Mouse (Mus musculus) thymus, adult 2 months (tissue): ENCODE measurements at regions not wholly inside any gene's neighbourhood (a gene's known extent, or its start where the extent isn't known, plus 50 kb on each side); places are given as distances from the start of the nearest gene placed in this dataset.
A peak's percentile ranks its signal among the peaks of the same experiment; 100 is the strongest.

ENCODE experiments used
- DNase-seq: peaks from one replicate; pipeline ENCODE4 v3.0.0; 2021
- H3K27ac ChIP-seq: fragments of 200-500 bp; 2 replicates; pipeline ENCODE4 v1.5.1; 2012; ENCODE audit warnings: low read length, control low read depth; ENCODE audit not compliant: control insufficient read depth, insufficient read depth
- H3K27me3 ChIP-seq: fragments of 200-500 bp; 2 replicates; pipeline ENCODE4 v1.6.1; 2012; ENCODE audit warnings: mild to moderate bottlenecking, low read length, moderate library complexity, mixed read lengths; ENCODE audit not compliant: control insufficient read depth, insufficient read depth
- H3K36me3 ChIP-seq: fragments of 200-500 bp; 2 replicates; pipeline ENCODE4 v1.6.1; 2012; ENCODE audit warnings: mild to moderate bottlenecking, low read length, moderate library complexity; ENCODE audit not compliant: control insufficient read depth, insufficient read depth
- H3K4me1 ChIP-seq: fragments of 200-500 bp; replicated peaks from 2 replicates; pipeline ENCODE4 v1.6.1; 2012; ENCODE audit warnings: low read length; ENCODE audit not compliant: control insufficient read depth, insufficient read depth
- H3K4me3 ChIP-seq: fragments of 200-500 bp; 2 replicates; pipeline ENCODE4 v1.5.1; 2012; ENCODE audit warnings: mild to moderate bottlenecking, low read length, control low read depth, moderate library complexity; ENCODE audit not compliant: control insufficient read depth, insufficient read depth
- CTCF ChIP-seq: fragments of 200-500 bp; IDR thresholded peaks from 2 replicates; pipeline ENCODE4 v1.5.1; 2012; ENCODE audit warnings: mild to moderate bottlenecking, control low read depth, low read length, moderate library complexity, borderline replicate concordance; ENCODE audit not compliant: control insufficient read depth, poor library complexity, insufficient read depth; ENCODE audit errors: extremely low read depth
- POLR2A ChIP-seq: fragments of 200-500 bp; IDR thresholded peaks from 2 replicates; pipeline ENCODE4 v1.6.1; 2012; ENCODE audit warnings: mild to moderate bottlenecking, low read length, control low read depth, moderate library complexity; ENCODE audit not compliant: control insufficient read depth, poor library complexity, insufficient read depth; ENCODE audit errors: extremely low read depth
- WGBS: fragments of 180-500 bp; shearing (Covaris S2); methylation state at CpG from one replicate; pipeline ENCODE4 v1.1.7; 2018; 5-methylcytosine and 5-hydroxymethylcytosine counted together

DNA sequence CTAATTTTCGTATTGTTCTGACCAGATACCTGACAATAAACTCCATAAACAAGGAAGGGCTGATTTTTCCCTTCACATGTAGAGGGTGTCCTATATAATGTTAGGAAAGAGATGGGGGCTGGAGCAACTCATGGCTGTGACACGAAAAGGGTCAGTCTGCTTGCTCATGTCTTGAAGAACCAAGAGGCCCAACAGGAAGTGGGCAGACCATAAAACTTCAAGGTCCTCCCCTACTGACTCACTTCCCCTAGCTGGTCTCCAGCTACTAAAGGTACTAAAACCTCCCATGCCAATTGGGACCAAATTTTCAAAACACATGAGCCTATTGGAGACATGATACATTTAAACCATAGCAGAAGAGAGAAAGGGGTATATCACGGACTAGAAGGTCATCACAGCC lies 302.1 kb upstream of the Tgfbr2 start:
- WGBS: 52% methylated on average over 3 of the region's 3 CpGs
- Histone ChIP-seq H3K36me3 (no peaks in the 10 kb centered on the region), H3K4me3 (no peak overlapping the region), H3K27ac (no peak overlapping the region), H3K27me3 (no peaks in the 10 kb centered on the region), H3K4me1 (no peaks in the 10 kb centered on the region)
- no peak for DNase-seq
- TF ChIP-seq CTCF: no peak
- TF ChIP-seq POLR2A: no peak

DNA sequence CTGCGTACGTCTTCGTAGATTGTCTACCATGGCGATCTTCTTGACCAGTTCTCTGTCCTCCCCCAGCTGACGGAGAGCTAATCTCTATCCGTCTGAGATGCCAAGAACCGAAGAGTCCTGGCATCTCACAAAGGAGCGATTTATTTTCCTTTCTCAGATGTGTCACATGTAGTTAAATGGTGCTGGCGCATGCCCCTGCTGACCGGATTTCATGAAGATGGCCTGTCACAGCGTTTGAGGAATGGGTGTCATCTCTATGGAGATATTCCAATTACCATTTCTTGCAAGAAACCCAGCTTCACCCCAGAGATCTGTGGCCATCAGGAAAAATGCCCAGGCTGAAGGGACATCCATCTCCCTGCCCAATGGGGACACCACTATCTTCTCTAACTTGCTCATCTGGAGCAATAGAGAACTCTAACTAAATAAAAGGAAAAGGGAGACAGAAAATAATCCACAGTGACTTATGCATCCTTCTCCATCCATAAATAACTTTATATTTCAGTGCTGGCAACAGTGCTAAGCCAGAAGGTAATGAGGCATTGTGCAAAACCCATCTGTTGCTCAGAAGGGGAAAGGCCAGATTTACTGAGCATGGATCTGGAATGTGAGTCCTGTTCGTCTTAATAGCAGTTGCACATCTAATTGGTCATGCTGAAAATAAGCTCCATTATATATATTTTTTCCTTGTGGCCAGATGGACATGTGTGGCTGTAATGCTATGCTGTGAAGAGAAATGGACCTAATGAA lies 300.2 kb upstream of the Tgfbr2 start:
- H3K36me3 ChIP-seq: no peaks in the 10 kb centered on the region
- WGBS: 89% methylated on average over 12 of the region's 12 CpGs
- no peak overlapping the region for H3K27ac ChIP-seq
- no peaks in the 10 kb centered on the region for H3K4me1 ChIP-seq
- DNase-seq: no peak
- no peak overlapping the region for H3K4me3 ChIP-seq
- no peak for TF ChIP-seq POLR2A
- TF ChIP-seq CTCF: no peak
- H3K27me3 ChIP-seq: no peaks in the 10 kb centered on the region

DNA sequence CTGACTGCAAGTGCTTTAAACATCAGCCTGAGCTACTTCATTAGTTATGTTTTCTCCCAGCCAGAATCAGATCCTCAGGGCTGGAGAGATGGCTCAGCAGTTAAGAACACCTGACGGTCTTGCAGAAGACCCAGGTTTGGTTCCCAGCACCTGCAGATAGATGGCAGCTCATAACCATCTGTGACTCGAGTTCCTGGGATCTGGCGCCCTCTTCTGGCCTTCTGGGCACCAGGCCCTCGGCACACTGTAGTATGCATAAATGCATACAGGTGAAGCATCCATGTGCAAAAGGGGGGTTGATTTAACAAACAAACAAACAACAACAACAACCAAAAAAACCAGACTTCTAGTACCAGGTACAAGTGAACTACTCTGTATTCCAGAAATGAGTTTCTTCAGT lies 297.7 kb upstream of the Tgfbr2 start:
- WGBS: 92% methylated on average over 4 of the region's 4 CpGs
- Histone ChIP-seq H3K4me3 (no peak overlapping the region), H3K27me3 (no peaks in the 10 kb centered on the region), H3K36me3 (no peaks in the 10 kb centered on the region), H3K27ac (no peak overlapping the region), H3K4me1 (no peaks in the 10 kb centered on the region)
- TF ChIP-seq CTCF: no peak
- TF ChIP-seq POLR2A: no peak
- peak; percentile 5 for DNase-seq

GRCm38 (mm10) chr9:116468569-116469250 lies 293.6 kb upstream of the Tgfbr2 start:
- Histone ChIP-seq H3K4me3 (no peak overlapping the region), H3K27ac (no peak overlapping the region), H3K4me1 (no peaks in the 10 kb centered on the region), H3K36me3 (no peaks in the 10 kb centered on the region), H3K27me3 (no peaks in the 10 kb centered on the region)
- DNase-seq: no peak
- TF ChIP-seq CTCF: no peak
- 73% methylated on average over 10 of the region's 10 CpGs for WGBS

GRCm38 (mm10) chr9:116466336-116466735 lies 291.2 kb upstream of the Tgfbr2 start:
- H3K27me3 ChIP-seq: no peaks in the 10 kb centered on the region
- 93% methylated on average over 7 of the region's 7 CpGs for WGBS
- no peaks in the 10 kb centered on the region for H3K4me1 ChIP-seq
- no peak for DNase-seq
- H3K27ac ChIP-seq: no peak overlapping the region
- TF ChIP-seq POLR2A (no peak), CTCF (no peak)
- H3K4me3 ChIP-seq: no peak overlapping the region
- H3K36me3 ChIP-seq: no peaks in the 10 kb centered on the region

DNA sequence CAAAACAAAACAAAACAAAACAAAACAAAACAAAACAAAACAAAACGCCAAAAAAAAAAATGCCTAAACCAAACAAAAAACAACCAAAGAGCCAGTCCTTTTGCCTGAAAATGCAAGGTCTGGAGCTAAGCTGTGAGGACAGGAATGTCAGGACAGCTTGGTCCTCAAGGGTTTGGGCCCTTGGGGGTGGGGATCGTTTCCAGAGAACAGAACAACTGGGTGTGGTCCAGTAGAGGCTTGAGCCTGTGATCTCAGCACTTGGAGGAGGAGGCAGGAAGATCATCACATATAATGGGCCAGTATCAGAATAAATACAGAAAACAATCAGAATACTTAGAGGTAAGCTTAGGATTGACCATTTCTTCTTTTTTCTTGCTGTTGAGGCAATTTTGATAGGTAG lies 289.5 kb upstream of the Tgfbr2 start:
- WGBS: 64% methylated on average over 2 of the region's 2 CpGs
- DNase-seq: no peak
- no peak overlapping the region for H3K4me3 ChIP-seq
- H3K36me3 ChIP-seq: no peaks in the 10 kb centered on the region
- H3K27me3 ChIP-seq: no peaks in the 10 kb centered on the region
- TF ChIP-seq CTCF: no peak
- TF ChIP-seq POLR2A: no peak
- H3K27ac ChIP-seq: no peak overlapping the region
- no peaks in the 10 kb centered on the region for H3K4me1 ChIP-seq
